Mouse (Mus musculus) adrenal gland, adult (tissue): Measurements from ENCODE around the gene Lnx2.
A peak's percentile ranks its signal among the peaks of the same experiment; 100 is the strongest.

Experiments used
- DNase-seq, 2 experiments: peaks; one replicate each; pipeline ENCODE4 v3.0.0; 2022 to 2023; ENCODE audit warnings: low spot score in 1 of 2; ENCODE audit not compliant: inconsistent age in 2 of 2

Lnx2 gene

DNA sequence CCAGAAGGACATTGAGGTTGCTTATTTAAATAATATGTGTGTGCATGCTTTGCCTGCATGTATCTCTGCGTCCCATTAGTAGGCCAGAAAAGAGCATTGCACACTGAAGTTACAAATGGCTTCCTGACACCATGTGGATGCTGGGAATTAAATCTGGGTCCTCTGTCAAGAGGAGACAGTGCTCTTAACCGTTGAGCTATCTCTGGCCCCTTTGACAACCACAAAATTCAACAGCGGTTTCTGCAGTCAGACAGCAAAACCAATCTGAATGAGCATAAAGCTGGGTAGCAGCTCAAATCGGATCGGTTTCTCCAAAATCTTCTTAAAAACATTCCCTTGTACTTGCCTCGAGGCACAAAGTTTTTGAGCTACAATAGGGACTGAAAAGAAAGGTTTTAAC, 23.3 kb downstream of the Lnx2 start:
- DNase-seq = no peak

DNA sequence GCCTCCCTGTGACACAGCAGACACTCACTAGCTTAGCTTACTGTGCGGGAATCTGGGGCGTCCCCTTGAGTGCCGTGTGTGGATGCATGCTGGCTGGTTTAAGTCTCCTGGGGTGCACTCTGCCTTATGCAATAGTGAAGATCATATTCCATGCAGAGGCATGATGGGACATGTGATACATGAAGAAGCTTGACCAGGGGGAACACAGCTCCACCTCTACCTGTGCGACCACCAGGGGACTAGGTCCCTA, 24.2 kb downstream of the Lnx2 start:
- DNase-seq = no peak

DNA sequence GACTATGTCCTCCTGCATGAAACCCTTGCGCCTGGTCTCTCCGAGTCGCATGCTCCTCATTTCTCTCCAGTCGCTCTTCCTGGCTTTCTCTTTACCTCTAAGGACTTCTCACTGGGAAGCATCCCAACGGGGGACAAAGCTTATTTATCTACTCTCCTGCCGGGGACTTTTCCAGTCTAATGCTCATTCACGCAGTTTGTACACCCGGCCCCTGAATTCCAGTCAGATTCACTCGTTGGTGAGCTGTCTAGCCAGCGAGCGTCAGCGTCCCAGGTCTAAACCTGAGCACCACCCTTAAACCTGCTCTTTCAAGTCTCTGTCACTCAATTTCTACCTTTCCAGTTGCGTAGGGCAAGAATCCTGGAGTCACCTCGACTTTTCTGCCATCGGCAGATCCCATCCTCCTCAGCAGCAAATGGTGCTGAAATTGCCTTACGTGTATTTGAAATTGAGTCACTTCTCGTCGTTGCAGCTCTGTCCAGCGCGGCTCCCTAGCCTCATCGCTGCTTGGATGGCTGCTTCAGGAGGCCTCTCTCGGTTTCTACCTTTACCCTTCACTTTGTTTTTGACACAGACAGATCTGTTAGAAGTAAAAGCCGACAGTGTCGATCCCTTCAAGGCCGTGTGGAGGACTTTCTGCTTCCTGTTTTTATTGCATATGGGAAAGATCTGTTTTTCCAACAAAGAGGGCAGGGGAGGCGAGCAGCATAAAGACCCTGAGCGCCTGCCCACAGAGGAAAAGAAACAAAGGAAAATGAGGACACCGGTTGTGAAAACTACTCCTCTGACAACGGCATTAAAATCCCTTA, 24.7 kb downstream of the Lnx2 start:
- peak; percentile 36 to 83 for DNase-seq

DNA sequence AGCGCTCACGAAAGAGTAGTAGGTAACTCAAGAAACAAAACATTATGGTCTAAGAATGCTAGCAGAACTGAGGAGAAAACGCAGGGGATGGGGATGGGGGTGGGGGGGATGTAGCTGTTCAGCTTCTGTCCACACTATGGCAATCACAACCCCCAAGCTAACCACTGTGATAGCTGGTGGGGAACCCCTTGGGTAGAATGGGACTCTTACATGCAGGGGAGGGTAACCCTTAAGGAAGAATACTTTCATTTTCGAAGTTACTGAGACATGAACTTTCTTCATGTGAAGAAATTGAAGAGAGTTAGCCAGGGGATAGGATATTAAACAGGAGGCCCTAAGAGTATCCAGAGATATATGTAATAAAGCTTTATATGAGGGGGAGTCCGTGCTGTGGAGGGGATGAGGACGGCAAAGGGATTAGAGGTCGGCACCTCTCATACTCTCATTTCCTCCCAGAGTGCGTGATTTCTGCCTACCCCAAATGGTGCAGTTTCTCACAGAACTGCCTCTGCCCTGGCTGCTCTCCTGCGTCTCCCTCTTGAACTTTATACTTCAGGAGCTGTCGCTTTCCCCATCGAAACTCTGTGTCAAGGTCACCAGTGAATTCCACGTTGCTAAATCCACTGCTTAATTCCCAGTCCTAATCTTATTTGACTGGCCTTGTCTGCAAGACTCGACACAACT, 25.4 kb downstream of the Lnx2 start:
- DNase-seq = peak in 1 of 2 experiments; percentile 42

DNA sequence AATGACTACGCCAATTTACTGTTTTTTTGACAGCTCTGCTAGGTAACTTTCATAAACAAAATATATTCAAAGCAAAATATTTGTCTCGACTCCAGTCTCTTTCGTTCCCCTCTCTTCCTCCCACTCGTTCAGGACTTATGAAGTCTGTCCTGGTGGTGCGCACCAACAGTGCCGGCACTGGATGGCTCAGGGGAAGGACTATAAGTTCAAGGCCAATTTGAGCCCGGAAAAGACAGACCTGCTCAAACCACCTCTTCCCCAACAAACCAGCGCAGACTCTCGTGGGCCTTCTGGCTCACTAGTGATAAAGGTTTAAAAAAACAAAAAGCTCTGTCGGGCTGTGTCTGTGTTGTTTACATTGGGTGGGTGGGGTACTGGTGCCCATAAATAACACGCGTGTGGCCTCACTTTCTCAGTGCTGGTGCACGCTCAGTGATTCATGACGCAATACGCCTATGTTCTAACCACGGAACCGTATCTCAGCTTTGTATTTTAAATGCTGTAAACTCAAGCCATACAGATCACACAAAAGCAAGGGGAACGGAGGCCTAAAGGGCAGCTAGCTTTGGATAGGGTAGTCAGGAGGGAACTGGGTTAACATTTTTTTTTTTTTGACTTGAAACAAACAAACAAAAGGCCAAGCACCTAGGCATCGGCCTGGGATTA, 26.7 kb downstream of the Lnx2 start:
- DNase-seq = peak in 1 of 2 experiments; percentile 64

DNA sequence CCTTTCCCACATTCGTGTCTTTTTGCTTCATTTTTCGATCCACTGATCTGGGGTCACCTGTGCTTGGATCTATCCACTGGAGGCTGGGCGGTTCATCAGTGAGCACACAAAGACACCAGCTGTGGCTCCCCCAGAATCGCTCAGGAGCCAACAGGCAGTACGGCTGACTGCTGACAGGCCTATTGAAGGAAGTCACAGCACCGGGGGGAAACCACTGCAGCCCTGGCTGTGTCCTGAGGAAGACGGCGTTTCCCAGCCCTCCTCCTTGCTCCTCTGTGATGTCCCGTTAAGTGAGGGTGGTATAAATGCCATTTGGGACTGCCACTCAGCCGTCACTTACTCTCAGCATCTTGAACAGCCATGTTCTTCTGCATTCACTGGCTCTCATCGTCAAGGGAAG, 30.5 kb downstream of the Lnx2 start:
- DNase-seq = no peak

DNA sequence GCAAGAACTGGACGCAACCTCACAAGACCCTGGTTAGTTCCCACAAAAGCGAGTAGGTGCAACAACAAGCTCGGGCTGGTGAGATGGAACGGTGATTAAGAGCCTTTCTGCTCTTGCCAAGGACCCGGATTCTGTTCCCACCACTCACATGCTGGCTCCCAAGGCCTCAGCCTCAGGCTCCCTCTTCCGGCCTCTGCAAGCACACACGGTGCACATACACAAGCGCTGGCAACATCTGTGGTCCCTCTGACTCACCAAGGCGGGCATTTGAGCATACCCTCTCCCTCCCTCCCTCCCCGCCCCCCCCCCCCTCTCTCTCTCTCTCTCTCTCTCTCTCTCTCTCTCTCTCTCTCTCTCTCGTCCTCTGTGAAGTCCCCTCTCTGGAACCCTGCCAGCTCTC, 31.1 kb downstream of the Lnx2 start:
- DNase-seq = no peak

DNA sequence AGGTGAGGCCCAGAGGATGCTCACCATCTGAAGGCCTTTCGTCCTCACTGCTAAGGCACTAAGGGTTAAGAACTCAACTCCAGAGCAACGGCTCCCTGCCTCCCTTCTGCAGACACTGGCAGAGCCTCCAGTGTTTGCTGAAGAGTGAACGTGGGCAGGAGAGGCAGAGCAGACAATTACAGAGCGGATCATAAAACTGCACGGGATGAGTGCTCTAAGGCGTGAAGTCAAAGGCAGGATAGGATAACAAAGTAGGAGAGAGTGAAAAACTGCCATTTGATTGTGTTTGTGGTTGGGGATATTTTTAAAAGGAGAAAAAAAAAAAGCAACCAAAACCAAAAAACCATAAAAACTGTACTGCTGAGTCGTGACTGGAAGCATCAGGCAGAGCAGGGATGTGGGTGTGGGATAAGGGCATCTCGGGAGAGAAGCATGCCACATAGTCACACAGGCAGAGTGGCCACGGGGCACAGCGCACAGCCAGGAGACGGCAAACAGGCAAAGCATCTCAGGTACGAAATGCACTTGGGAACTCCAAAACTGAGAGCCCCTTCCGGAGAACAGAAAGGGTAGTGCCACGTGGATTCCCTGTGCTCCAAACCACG, 33.0 kb downstream of the Lnx2 start:
- DNase-seq = no peak

DNA sequence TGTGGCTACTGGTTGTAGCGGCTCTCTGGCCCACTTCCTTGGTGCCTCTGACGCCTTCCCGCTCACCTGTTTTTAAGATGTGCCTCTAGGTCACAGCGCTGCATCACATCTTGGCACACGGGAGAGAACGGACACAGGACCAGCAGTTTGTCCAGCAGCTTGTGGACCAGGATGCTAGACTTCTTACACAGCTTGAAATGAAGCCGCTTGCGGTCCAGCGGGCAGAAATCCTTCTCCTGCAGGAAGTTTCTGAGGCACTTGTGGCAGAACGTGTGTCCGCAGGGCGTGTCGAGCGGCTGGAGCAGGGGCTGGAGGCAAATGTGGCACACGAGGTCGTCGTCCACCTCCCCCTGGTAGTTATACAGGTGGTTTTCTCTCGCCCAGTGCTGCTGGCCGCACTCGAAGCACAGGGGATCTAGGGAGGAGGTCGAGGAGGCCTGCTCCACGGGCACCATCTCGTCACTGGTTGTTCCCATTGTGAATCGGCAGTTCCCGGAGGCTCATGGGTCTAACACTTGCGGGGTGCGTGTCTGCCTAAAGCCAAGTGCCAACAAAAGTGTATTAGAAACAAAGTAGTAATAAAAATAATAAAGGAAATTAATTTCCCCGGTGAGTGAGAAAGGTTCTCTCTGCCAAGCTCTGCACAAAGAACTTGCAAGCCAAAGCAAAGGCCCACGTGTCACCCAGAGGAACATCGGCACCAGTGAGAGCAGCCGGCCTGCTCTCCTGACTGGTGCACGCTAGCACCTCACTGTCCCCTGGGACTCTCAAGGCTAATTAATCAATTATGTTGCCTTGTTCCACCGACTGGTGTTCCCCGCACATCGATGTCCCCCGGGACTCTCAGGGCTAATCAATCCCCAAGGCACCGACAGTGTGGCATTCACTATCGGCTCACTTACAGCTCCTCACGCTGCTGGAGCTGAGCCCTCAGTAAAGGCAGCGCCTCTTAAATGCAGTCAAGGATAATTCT, 34.1 kb downstream of the Lnx2 start:
- no peak for DNase-seq

DNA sequence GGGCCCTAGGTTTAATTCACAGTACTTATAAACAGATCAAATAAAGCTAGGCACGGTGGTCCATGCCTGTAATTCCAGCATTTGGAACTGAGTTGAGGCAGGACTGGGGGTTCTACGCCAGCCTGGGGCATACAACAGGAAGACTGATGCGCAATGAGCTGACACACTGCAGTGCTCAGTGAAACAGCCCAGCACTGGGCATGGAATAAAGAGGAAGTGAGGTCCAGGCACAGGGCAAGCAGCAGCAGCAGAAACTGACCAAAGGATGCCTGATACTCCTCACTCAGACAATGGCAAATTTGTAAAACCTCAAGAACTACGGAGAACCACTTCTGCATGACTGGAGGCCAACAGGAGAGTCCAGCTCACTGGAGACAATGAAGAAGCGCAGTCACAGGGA, 37.0 kb downstream of the Lnx2 start:
- peak in 1 of 2 experiments; percentile 31 for DNase-seq

DNA sequence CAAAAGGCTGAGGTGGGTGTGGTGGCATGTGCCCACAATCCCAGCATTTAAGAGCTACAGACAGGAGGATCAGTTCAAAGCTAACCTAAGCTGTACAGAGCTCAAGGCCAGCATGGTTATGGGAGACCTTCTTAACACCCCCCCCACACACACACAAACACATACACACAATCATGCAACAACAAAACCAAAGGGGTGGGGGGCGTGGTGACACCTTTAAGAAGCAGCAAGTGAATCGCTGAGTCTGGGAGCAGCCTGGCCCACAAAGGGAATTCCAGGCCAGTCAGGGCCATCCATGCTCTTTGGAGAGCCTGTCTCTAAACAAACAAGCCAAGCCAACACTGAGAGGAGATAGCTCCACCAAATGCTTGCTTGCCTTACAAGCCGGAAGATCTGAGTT, 38.8 kb downstream of the Lnx2 start:
- peak in 1 of 2 experiments; percentile 40 for DNase-seq

DNA sequence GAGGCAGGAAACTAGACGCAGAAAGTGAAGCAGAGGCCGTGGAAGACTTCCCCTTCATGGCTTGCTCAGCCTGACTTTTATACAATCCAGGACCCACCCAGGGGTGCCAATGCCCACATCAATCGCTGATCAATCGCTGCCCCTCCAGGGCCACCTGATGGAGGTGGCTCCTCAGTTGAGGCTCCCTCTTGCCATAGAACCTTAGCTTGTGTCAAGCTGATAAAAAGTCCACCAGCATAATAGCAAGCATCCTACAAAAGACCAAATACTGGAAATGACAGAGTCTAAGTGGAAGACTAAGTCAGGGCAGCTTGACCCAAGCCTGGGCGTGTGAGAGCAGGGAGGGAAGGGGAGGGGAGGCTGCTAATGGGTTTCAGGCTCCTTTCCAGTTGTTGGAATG, 39.7 kb downstream of the Lnx2 start:
- no peak for DNase-seq

DNA sequence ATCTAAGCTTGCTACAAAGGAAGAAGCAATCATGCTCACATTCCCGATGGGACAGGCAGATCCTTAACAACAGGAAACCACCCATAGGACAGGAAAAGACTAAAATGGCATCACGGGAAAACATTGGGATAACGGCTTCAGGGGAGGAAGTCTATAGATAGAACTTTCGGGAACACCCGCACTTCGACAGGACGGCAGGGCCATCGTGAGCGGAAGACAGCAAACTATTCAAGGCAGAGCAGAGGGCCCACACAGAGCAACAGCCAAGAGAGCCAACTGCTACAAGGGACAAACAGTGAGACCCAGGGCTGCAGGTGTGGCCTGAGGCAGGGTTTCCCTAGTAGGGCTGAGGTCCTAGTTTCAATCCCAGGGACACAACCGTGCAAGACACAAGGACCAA, 40.4 kb downstream of the Lnx2 start:
- DNase-seq = peak; percentile 46 to 68

DNA sequence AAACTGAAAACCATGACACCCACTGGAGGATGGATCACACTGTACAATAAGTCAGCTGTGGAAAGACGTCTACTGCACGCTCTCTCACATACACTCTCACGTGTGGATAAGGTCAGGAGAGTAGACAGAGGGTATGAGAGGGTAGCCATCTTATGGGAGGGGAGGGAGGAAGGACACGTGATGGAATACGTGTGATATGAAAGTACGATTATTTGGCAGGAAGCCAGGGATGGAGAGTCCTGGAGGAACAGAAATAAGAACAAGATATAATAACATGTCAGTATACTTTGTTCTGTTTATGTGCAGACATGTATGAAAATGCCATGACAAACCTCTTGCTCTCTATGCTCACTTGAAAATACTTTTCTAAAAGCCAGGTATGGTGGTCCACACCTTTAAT, 41.1 kb downstream of the Lnx2 start:
- DNase-seq = peak in 1 of 2 experiments; percentile 30

DNA sequence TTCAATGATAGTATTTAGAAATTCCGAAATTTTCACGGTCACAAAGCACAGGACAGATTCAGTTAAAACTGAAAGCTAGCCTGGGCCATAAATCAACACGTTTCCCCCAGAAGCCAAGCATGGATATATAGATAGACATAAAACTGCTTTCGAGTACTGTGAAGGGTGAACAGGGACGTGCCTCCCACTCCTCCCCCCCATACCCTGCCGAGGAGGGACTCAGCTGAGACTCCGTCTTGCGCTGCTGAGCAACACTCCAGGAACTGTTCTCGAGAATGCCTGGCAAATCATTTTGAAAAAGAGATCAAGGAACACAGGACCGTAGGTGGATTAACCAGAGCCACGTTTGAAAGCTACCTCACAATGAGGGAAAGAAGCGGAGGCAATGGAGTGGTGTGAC, 42.1 kb downstream of the Lnx2 start:
- DNase-seq = no peak

DNA sequence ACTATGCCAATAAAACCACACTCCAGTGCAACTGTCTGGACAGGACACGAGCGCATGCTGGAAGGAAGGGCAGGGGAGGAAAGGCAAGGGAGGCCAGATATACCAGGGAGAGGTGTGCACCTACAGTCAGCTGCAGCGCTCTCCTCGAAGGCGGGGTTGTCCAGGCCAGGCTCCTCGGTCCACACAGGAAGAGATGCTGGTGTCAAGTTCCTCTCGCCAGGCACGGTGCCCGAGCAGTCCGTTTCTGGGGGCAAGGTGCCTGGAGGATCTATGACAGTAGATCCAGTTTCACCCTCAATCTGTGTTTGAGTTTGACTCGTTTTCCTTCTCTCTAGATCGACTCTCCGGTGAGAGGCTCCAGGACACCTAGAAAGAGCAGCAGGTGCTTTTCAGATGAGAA, 43.2 kb downstream of the Lnx2 start:
- DNase-seq = no peak

DNA sequence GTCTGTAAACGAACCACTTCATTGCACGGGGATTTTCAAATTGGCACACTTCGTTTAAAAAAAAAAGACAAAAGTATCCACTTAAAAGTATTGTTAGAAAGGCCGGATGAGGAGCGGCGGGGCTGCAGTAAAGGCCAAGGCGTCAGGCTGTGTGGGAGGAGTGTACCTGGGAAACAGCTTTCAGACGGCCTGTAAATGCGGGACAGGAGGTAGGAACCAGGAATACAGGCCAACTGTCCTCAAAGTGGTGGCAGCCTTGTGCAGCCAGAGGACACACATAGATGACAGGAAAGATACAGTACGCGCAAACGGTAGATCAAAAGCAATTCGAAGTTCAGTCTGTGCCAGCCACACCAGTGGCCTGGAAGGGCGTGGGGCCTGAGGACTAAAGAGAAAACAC, 45.1 kb downstream of the Lnx2 start:
- DNase-seq = no peak

DNA sequence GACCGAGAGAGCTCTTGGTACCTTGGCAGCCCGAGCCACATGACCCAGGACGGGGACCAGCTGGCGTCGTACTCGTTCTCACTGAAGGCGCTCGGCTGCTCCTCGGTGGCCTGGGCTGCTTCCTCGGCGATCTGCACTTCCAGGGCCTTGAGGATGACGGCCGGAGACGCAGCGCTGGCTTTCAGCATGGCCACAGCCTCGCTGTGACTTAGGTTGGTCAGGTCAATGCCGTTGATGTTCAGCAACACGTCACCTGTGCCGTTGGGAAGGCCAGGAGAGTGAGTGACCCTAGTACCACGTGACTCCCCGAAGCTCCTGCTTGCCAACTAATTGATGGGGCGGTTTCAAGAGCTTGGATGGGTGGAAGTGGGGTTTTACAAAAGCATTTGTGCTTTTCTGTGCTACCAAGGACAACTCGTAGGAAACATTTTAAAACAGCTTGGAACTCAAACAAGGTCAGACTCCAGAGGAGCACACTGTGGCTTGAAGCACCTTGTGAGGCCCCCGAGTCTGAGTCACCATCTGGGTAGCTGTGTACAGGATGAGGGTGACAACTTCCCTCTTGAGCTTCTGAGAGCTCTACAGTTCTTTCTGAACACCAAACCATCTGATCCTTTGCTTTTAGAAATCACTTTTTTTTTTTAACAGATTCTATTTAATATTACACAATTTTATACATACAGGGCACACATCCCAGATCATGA, 51.9 kb downstream of the Lnx2 start:
- DNase-seq = peak; percentile 73 to 86

DNA sequence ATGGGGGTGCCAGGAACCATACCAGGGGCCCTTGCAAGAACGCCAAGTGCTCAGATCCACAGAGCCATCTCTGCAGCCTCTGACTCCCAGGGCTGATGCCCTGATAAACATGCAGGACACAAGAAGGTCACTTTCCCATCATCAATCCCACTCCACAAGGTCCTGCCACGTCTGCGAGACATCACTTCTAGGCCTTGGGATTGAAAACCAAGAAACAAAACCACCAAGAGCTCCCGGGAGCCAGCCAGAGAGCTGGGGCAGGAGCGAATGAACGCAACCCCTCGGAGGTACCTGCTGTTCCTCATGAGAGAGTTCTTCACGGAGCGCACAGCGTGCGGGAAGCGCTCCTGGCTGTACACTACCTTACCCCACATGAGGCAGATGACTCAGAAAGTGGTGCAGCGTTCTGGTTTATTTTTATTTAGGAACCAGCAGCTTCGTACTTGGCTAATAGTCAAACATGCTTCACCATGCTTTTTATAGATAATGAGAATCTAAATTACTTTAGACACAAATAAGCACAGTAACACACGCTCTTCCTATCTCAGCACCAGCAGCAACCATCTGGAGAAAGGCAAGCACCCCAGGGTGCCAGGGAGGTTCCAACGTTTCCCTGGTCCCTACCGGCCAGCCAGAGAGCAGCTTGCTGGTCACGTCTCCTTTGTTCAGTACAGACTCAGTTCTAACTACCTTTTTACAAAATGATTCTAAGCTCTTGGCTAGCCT, 53.0 kb downstream of the Lnx2 start:
- DNase-seq = no peak
